Mouse (Mus musculus): ENCODE measurements at regions not wholly inside any gene's neighbourhood (a gene's known extent, or its start where the extent isn't known, plus 50 kb on each side); places are given as distances from the start of the nearest gene placed in this dataset.

- no peak for ATAC-seq (ENCODE audit: insufficient number of reproducible peaks, insufficient read depth, low FRiP score, low read depth)
- 66% methylated on average over 6 of the region's 6 CpGs for WGBS
- no peaks in the 10 kb centered on the region for H3K4me1 ChIP-seq (ENCODE audit: control insufficient read depth in 2 of 2, insufficient read depth in 2 of 2, low read length in 2 of 2)
- no peaks in the 10 kb centered on the region for H3K9me3 ChIP-seq (ENCODE audit: control insufficient read depth, low read length)
- no peak overlapping the region for H3K9ac ChIP-seq (ENCODE audit: low read length)
- no peaks in the 10 kb centered on the region for H3K27me3 ChIP-seq (ENCODE audit: control insufficient read depth, insufficient read depth, low read length)
- H3K4me3 ChIP-seq (ENCODE audit: control insufficient read depth in 1 of 2, insufficient read depth in 1 of 2, low read depth in 1 of 2, low read length in 2 of 2), result no peak overlapping the region
- H3K36me3 ChIP-seq (ENCODE audit: control insufficient read depth, insufficient read depth, low read length), result no peaks in the 10 kb centered on the region
- no peak overlapping the region for H3K4me2 ChIP-seq (ENCODE audit: low read length)
- H3K27ac ChIP-seq (replicated peaks in 1 of 2; ENCODE audit: control insufficient read depth in 1 of 2, insufficient read depth in 1 of 2, low read depth in 2 of 2, low read length in 2 of 2), result no peak overlapping the region
These were observed 104.0 kb upstream of the Dap start for GRCm38 (mm10) chr15:31120147-31120546.

- no peaks in the 10 kb centered on the region for H3K36me3 ChIP-seq (ENCODE audit: control insufficient read depth, insufficient read depth, low read length)
- no peaks in the 10 kb centered on the region for H3K9me3 ChIP-seq (ENCODE audit: control insufficient read depth, low read length)
- no peaks in the 10 kb centered on the region for H3K4me1 ChIP-seq (ENCODE audit: control insufficient read depth in 2 of 2, insufficient read depth in 2 of 2, low read length in 2 of 2)
- ATAC-seq (ENCODE audit: insufficient number of reproducible peaks, insufficient read depth, low FRiP score, low read depth), result no peak
- 85% methylated on average over 1 of the region's 1 CpGs for WGBS
- no peaks in the 10 kb centered on the region for H3K27me3 ChIP-seq (ENCODE audit: control insufficient read depth, insufficient read depth, low read length)
- no peak overlapping the region for H3K9ac ChIP-seq (ENCODE audit: low read length)
- no peak overlapping the region for H3K4me2 ChIP-seq (ENCODE audit: low read length)
- H3K27ac ChIP-seq (replicated peaks in 1 of 2; ENCODE audit: control insufficient read depth in 1 of 2, insufficient read depth in 1 of 2, low read depth in 2 of 2, low read length in 2 of 2), result no peak overlapping the region
- H3K4me3 ChIP-seq (ENCODE audit: control insufficient read depth in 1 of 2, insufficient read depth in 1 of 2, low read depth in 1 of 2, low read length in 2 of 2), result no peak overlapping the region
These were observed 98.3 kb upstream of the Dap start for GRCm38 (mm10) chr15:31125784-31126183.

- Histone ChIP-seq H3K27ac (replicated peaks in 1 of 2; ENCODE audit: control insufficient read depth in 1 of 2, insufficient read depth in 1 of 2, low read depth in 2 of 2, low read length in 2 of 2) (no peak overlapping the region), H3K4me2 (ENCODE audit: low read length) (no peak overlapping the region), H3K9ac (ENCODE audit: low read length) (no peak overlapping the region), H3K27me3 (ENCODE audit: control insufficient read depth, insufficient read depth, low read length) (no peaks in the 10 kb centered on the region), H3K4me1 (ENCODE audit: control insufficient read depth in 2 of 2, insufficient read depth in 2 of 2, low read length in 2 of 2) (no peaks in the 10 kb centered on the region), H3K9me3 (ENCODE audit: control insufficient read depth, low read length) (no peaks in the 10 kb centered on the region), H3K36me3 (ENCODE audit: control insufficient read depth, insufficient read depth, low read length) (no peaks in the 10 kb centered on the region), H3K4me3 (ENCODE audit: control insufficient read depth in 1 of 2, insufficient read depth in 1 of 2, low read depth in 1 of 2, low read length in 2 of 2) (no peak overlapping the region)
- no peak for ATAC-seq (ENCODE audit: insufficient number of reproducible peaks, insufficient read depth, low FRiP score, low read depth)
- WGBS, result 48% methylated on average over 3 of the region's 3 CpGs
These were observed 97.1 kb upstream of the Dap start for GRCm38 (mm10) chr15:31126999-31127398.

- Histone ChIP-seq H3K9ac (ENCODE audit: low read length) (no peak overlapping the region), H3K4me2 (ENCODE audit: low read length) (no peak overlapping the region), H3K9me3 (ENCODE audit: control insufficient read depth, low read length) (no peaks in the 10 kb centered on the region), H3K36me3 (ENCODE audit: control insufficient read depth, insufficient read depth, low read length) (no peaks in the 10 kb centered on the region), H3K27me3 (ENCODE audit: control insufficient read depth, insufficient read depth, low read length) (no peaks in the 10 kb centered on the region), H3K4me3 (ENCODE audit: control insufficient read depth in 1 of 2, insufficient read depth in 1 of 2, low read depth in 1 of 2, low read length in 2 of 2) (no peak overlapping the region), H3K27ac (replicated peaks in 1 of 2; ENCODE audit: control insufficient read depth in 1 of 2, insufficient read depth in 1 of 2, low read depth in 2 of 2, low read length in 2 of 2) (no peak overlapping the region), H3K4me1 (ENCODE audit: control insufficient read depth in 2 of 2, insufficient read depth in 2 of 2, low read length in 2 of 2) (no peaks in the 10 kb centered on the region)
- no peak for ATAC-seq (ENCODE audit: insufficient number of reproducible peaks, insufficient read depth, low FRiP score, low read depth)
- WGBS, result 45% methylated on average over 7 of the region's 7 CpGs
These were observed 89.2 kb upstream of the Dap start for GRCm38 (mm10) chr15:31134891-31135290.

GRCm38 (mm10) chr15:31138637-31139036 lies 85.5 kb upstream of the Dap start:
- H3K4me1 ChIP-seq (ENCODE audit: control insufficient read depth in 2 of 2, insufficient read depth in 2 of 2, low read length in 2 of 2), result no peaks in the 10 kb centered on the region
- no peaks in the 10 kb centered on the region for H3K27me3 ChIP-seq (ENCODE audit: control insufficient read depth, insufficient read depth, low read length)
- ATAC-seq (ENCODE audit: insufficient number of reproducible peaks, insufficient read depth, low FRiP score, low read depth), result no peak

GRCm38 (mm10) chr15:31141750-31142149 lies 82.4 kb upstream of the Dap start:
- H3K4me2 ChIP-seq (ENCODE audit: low read length), result no peak overlapping the region
- 71% methylated on average over 4 of the region's 4 CpGs for WGBS
- H3K4me1 ChIP-seq (ENCODE audit: control insufficient read depth in 2 of 2, insufficient read depth in 2 of 2, low read length in 2 of 2), result no peaks in the 10 kb centered on the region
- no peak overlapping the region for H3K4me3 ChIP-seq (ENCODE audit: control insufficient read depth in 1 of 2, insufficient read depth in 1 of 2, low read depth in 1 of 2, low read length in 2 of 2)
- H3K9ac ChIP-seq (ENCODE audit: low read length), result no peak overlapping the region
- H3K27ac ChIP-seq (replicated peaks in 1 of 2; ENCODE audit: control insufficient read depth in 1 of 2, insufficient read depth in 1 of 2, low read depth in 2 of 2, low read length in 2 of 2), result no peak overlapping the region
- no peaks in the 10 kb centered on the region for H3K27me3 ChIP-seq (ENCODE audit: control insufficient read depth, insufficient read depth, low read length)
- no peaks in the 10 kb centered on the region for H3K36me3 ChIP-seq (ENCODE audit: control insufficient read depth, insufficient read depth, low read length)
- no peaks in the 10 kb centered on the region for H3K9me3 ChIP-seq (ENCODE audit: control insufficient read depth, low read length)
- no peak for ATAC-seq (ENCODE audit: insufficient number of reproducible peaks, insufficient read depth, low FRiP score, low read depth)

More at GRCm38 (mm10) chr15:31138637-31139036, 85.5 kb upstream of the Dap start:
- no peak overlapping the region for H3K27ac ChIP-seq (replicated peaks in 1 of 2; ENCODE audit: control insufficient read depth in 1 of 2, insufficient read depth in 1 of 2, low read depth in 2 of 2, low read length in 2 of 2)
- no peaks in the 10 kb centered on the region for H3K36me3 ChIP-seq (ENCODE audit: control insufficient read depth, insufficient read depth, low read length)
- no peak overlapping the region for H3K4me2 ChIP-seq (ENCODE audit: low read length)
- no peak overlapping the region for H3K4me3 ChIP-seq (ENCODE audit: control insufficient read depth in 1 of 2, insufficient read depth in 1 of 2, low read depth in 1 of 2, low read length in 2 of 2)
- H3K9me3 ChIP-seq (ENCODE audit: control insufficient read depth, low read length), result no peaks in the 10 kb centered on the region
- no peak overlapping the region for H3K9ac ChIP-seq (ENCODE audit: low read length)
- 79% methylated on average over 6 of the region's 6 CpGs for WGBS

GRCm38 (mm10) chr15:31148251-31149145 lies 75.6 kb upstream of the Dap start:
- no peak overlapping the region for H3K4me2 ChIP-seq (ENCODE audit: low read length)
- H3K4me3 ChIP-seq (ENCODE audit: control insufficient read depth in 1 of 2, insufficient read depth in 1 of 2, low read depth in 1 of 2, low read length in 2 of 2), result no peak overlapping the region
- 86% methylated on average over 10 of the region's 10 CpGs for WGBS
- no peak overlapping the region for H3K9ac ChIP-seq (ENCODE audit: low read length)
- H3K9me3 ChIP-seq (ENCODE audit: control insufficient read depth, low read length), result no peaks in the 10 kb centered on the region
- H3K4me1 ChIP-seq (ENCODE audit: control insufficient read depth in 2 of 2, insufficient read depth in 2 of 2, low read length in 2 of 2), result no peaks in the 10 kb centered on the region
- ATAC-seq (ENCODE audit: insufficient number of reproducible peaks, insufficient read depth, low FRiP score, low read depth), result no peak
- no peaks in the 10 kb centered on the region for H3K36me3 ChIP-seq (ENCODE audit: control insufficient read depth, insufficient read depth, low read length)
- no peaks in the 10 kb centered on the region for H3K27me3 ChIP-seq (ENCODE audit: control insufficient read depth, insufficient read depth, low read length)
- H3K27ac ChIP-seq (replicated peaks in 1 of 2; ENCODE audit: control insufficient read depth in 1 of 2, insufficient read depth in 1 of 2, low read depth in 2 of 2, low read length in 2 of 2), result no peak overlapping the region

- 69% methylated on average over 2 of the region's 2 CpGs for WGBS
- no peak for ATAC-seq (ENCODE audit: insufficient number of reproducible peaks, insufficient read depth, low FRiP score, low read depth)
These were observed 74.3 kb upstream of the Dap start for GRCm38 (mm10) chr15:31149855-31150254.

More at GRCm38 (mm10) chr15:31149855-31150254, 74.3 kb upstream of the Dap start:
- no peaks in the 10 kb centered on the region for H3K9me3 ChIP-seq (ENCODE audit: control insufficient read depth, low read length)
- no peaks in the 10 kb centered on the region for H3K36me3 ChIP-seq (ENCODE audit: control insufficient read depth, insufficient read depth, low read length)
- H3K9ac ChIP-seq (ENCODE audit: low read length), result no peak overlapping the region
- no peaks in the 10 kb centered on the region for H3K4me1 ChIP-seq (ENCODE audit: control insufficient read depth in 2 of 2, insufficient read depth in 2 of 2, low read length in 2 of 2)
- no peaks in the 10 kb centered on the region for H3K27me3 ChIP-seq (ENCODE audit: control insufficient read depth, insufficient read depth, low read length)
- H3K27ac ChIP-seq (replicated peaks in 1 of 2; ENCODE audit: control insufficient read depth in 1 of 2, insufficient read depth in 1 of 2, low read depth in 2 of 2, low read length in 2 of 2), result no peak overlapping the region
- H3K4me3 ChIP-seq (ENCODE audit: control insufficient read depth in 1 of 2, insufficient read depth in 1 of 2, low read depth in 1 of 2, low read length in 2 of 2), result no peak overlapping the region
- no peak overlapping the region for H3K4me2 ChIP-seq (ENCODE audit: low read length)

Data from heart, embryonic 14.5 days (tissue).